Mouse (Mus musculus): Measurements from ENCODE around the gene Bptf.
A peak's percentile ranks its signal among the peaks of the same experiment; 100 is the strongest.
"Not testable (repeated sequence)": the region's sequence is repeated elsewhere in the genome, so short reads cannot be mapped to it uniquely, and the experiment has no call there.

Gene Bptf

DNA sequence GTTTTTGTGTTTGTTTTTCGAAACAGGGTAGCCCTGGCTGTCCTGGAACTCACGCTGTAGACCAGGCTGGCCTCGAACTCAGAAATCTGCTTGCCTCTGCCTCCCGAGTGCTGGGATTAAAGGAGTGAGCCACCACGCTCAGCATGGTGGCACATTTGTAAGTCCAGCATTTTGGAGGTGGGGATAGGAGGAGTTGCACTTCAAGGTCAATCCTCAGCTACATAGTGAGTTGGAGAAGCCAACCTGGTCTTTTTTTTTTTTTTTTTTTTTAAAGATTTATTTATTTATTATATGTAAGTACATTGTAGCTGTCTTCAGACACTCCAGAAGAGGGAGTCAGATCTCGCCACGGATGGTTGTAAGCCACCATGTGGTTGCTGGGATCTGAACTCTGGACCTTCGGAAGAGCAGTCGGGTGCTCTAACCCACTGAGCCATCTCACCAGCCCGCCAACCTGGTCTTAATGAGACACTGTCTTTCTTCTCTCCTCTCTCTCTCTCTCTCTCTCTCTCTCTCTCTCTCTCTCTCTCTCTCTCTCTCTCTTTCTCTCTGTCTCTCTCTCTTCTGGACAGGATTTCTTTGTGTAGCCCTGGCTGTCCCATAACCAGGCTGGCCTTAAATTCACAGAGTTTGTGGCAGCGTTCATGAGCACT, 116.3 kb downstream of the Bptf start:
- not testable (repeated sequence) for DNase-seq

DNA sequence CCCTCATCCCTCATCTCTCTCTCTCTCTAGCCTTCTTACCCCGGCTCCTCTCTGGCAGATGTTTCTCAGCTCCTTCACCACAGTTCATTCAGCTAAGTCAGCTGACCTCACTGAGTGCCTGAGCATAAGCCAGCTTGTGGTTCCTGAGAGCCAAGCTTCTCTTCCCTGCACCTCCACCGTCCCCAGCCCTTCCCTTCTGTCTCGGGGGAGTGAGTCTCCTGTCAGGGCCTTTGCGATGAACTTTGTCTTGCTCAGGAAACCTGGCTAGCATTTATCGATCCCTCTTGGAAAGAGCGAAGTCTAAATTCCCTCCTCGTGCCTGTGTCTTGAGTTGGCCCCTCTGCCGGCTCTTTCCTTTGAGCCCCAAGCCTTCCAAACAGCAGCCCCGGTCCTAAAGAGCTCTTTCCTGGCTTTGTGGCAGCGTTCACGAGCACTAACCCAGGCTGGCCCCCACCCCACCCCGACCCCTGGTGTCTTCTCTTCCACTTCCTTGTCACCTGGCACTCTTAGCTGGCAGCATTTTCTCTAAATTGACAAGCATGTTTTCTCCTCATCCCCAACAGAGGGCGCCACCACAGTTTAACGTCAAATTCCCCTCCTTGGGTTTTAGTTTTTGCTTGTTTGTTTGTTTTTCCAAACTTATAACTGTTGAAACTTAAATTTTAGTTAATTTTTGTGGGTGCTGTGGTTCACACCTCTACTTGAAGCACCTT, 117.2 kb downstream of the Bptf start:
- DNase-seq, result peak; percentile 70

DNA sequence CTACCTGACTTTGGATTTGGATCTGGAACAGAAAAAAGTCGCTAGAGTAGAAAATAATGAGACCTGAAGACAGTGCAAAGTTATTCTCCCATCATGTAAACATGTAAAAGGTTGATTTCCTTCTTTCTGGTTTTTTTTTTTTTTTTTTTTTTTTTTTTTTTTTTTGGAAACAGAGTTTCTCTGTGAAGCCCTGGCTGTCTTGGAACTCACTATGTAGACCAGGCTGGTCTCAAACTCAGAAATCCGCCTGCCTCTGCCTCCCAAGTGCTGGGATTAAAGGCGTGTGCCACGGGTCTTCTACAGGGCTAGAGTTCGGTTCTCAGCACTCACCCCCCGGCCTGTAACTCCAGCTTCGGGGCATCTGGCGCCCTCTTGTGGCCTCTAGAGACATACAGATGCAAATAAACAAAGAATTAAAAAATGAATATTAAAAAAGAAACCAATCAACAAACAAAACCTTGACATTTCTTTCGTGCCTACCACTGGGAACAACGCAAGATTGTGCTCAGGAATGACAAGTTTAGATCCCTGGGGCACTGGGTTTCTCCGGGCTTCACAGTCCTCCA, 117.8 kb downstream of the Bptf start:
- DNase-seq, result no peak

DNA sequence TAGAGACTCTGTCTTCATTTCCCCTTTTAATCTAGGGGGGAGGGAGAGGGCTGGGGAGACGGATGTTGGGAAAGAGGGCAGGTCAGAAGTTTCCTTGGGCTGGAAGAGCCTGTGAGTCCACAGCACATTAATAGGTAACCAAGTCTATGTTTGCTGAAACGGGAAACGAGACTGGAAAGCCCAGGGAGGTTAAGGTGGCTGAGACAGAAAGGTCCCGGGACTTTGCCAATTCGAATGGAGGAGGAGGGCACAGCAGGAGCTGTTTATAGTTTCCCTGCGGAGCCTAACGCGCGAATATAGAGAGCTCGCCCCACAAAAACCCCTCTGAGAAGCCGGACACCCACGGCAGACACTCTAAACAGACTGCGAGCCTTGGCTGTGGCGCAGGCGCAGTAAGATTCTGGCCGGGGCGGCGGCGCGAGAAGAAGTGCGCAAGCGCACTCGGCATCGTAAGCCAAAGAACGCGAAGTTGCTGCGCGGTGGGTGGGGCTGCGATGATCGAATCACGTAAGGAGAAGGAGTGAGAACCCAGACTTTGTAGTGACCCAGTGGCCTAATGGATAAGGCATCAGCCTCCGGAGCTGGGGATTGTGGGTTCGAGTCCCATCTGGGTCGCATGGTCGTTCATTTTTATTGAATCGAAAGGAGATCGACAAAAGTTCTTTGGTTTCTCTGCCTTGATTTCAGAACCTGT, 119.5 kb downstream of the Bptf start:
- peak; percentile 98 for DNase-seq

DNA sequence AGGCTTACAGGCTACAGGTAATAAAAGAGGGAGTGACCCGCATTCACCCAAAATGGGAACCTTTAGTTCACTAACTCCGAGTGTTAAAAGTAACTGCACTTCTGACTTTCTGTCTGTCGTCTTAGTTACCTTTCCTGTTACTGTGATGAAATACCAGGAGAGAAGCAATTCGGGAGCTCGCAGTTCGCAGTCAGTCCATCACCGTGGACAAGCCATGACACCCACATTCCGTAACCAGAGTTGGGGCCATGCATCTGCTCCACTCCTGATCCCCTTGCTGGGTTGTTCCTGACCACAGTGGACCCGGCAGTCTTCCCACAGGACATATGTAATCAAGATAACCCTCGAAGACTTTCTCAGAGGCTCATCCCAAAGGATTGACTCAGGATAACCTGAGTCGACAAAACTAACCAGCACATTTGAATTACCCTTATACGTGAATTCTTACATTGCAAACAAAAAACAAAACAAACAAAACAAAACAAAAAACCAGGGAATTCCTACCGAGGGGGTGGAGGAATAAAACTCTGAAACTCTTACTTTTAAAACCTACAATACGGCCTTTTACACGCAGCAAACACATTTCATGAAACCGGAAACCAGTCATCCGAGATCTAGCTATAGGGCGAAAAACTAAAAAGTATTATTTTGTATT, 120.1 kb downstream of the Bptf start:
- DNase-seq, result no peak

DNA sequence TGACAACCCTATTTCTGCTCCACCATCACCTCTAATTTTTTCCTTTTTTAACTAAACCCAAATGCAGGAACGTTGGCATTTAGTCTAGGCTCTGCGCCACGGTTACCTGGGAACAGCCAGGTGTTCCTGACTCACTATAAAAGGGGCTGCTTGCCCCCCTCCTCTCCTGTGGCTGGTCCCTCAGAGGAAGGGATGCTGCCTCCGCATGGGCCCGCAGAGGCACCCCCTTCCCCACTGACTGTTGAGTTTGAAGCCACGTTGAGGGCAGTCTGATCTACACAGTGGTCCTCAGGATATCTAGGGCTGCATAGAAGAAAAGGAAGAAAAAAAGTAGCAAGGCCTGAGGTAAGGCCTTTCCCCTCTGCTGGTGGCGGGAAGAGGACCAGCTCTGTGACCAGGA, 120.8 kb downstream of the Bptf start:
- no peak for DNase-seq

DNA sequence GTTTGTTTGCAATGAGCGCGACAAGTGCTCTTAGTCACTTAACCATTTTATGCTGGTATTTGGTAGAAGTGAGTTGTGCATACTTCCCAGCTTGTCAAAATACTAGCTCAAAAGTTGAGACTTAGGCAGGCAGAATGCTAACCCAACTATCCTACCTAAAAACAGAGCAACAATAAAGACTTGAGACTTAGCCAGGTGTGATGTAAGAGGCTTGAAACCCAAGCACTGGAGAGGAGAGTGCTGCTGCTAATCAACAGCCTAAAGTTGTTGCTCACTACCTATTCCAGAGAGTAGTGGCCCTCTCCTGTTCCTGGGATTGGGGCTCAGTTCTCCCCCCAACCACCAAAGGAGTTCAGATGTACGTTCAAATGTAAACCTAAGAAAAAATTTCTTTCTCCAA, 121.5 kb downstream of the Bptf start:
- DNase-seq, result no peak

DNA sequence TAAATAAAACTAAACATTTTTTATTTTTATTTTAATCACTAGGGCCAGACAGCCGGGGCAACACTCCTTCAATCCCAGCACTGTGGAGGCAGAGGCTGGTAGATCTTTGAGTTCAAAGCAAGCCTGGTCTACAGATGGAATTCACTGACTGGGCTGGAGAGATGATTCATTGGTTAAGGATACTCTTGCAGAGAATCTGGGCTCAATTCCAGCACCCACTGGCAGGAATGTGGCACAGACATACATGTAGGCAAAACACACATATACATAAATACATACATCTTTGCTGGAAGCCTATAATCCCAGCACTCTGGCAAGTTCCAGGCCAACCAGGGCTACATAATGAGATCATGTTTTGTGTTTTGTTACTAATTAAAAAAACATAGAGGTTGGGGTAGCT, 126.4 kb downstream of the Bptf start:
- no peak for DNase-seq

DNA sequence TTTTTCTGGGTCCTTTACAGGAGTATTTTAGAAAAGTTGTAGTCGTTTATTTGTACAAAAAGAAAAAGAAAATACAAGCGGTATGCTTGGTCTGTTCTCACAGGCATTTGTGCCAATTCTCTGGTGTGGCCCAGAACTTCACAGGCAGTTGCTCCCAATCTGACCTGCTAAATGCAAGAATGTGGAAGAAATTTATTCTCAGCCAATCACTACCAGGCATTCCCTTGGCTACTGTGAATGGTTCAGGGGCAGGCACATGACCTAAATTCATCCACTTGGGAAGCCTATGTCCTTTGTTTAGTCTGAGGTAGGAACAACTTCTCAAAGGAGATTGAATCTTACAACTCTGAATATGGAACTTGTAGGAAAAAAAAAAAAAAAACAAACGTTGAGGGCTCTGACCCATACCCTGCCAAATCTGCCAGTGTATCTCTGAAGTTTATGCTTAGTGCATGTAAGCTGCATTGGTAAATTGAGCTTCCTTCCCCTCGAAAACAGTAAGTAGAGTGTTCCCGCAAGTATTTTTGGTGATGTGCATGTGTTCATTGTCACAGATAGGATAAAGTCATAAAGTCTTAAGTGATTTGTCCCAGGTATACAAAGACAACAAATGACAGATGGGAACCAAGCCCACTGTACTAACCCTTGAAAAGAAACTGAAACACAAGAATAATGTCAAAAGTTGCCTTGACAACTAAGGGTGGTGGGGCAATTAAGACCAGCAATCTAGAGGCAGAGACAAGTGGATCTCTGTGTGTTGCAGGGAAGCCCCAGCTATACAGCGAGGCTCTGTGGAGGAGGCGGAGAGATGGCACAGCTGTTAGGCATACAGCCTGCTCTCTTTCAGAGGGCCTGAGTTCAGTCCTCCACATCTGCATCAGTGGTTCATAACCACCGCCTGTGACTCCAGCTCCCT, 129.9 kb downstream of the Bptf start:
- no peak for DNase-seq

DNA sequence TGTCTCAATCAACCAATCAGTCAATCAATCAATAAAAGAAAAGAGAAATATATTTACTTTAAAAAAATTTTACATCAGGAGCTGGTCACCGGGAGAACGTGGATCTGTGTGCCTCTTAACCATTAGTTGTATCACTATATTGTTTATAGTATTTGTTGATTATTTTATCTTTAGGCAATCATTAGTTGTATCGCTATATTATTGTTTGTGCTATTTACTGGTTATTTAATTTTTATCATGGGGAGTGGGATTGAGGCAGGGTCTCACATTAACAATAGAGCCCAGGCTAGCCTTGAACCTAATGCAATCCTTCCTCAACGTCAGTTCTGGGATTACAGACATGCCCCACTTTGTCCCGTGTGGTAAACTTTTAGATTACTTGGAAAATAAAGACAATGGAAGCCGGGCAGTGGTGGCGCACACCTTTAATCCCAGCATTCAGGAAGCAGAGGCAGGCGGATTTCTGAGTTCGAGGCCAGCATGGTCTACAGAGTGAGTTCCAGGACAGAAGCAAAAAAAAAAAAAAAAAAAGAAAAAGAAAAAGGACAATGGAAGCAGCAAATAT, 131.9 kb downstream of the Bptf start:
- no peak for DNase-seq

DNA sequence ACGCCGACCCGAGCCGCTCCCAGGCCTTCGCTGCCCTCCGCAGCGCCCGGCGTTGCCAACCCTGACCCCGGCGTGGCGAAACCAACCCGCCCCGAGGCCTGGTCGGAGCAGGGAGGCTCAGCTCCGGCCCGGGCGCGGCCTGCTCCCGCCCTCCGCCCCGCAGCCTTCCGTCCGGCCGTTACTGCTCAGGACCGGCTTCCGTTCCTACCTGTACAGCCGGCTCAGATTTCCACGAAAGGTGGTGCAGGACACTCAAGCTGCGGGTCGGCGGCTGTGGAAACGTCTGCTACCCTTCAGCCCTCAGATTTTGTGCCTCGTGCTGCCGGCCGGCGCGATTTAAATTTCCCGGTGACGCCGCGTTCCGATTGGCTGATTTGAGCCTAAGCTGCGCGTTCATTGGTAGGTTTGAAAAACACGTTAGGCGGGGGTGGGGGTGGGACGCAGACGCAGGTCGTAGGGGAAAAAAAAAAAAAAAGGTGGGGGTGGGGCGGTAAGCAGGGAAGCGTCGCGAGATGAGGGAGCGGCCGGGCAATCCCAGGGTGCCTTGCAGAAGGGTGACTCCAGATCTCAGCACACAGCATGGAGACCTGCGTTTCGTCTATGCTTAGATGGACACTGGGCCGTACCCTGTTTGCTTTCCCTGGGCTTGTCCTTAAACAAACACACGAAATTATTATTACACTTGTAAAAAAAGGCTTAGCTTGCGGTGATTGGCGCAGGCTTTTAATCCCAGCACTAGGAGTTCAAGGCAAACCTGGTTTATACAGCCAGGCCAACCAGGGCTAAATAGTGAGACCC, 132.6 kb downstream of the Bptf start, which contains the start of gene Kpna2:
TSS of gene Kpna2 (minus strand) at position 391 of the 798 bp plus-strand sequence.
- DNase-seq, result peak; percentile 93

DNA sequence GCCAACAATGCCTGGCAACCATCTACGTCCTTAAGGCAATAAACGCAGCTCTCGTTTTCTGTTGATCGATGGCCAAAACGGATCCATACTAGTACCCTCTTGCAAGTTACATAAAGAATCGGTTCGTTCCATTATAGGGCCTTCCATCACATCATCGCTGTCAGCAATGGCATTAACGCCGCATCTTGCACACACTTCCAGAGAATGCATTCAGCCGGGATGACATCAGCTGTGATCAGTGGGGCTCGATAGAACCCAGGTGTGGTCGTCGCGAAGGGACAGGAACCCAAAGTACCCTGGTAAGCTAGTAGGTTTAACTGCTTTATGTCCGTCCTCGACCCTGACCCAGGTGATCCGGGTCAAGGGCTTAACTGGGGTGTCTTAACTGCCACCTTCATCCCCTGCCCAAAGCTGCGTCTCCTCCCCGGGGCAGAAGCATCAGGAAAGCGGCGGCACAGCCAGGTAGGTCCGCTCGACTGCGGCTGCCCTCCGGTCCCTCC, 133.2 kb downstream of the Bptf start:
- DNase-seq, result no peak

DNA sequence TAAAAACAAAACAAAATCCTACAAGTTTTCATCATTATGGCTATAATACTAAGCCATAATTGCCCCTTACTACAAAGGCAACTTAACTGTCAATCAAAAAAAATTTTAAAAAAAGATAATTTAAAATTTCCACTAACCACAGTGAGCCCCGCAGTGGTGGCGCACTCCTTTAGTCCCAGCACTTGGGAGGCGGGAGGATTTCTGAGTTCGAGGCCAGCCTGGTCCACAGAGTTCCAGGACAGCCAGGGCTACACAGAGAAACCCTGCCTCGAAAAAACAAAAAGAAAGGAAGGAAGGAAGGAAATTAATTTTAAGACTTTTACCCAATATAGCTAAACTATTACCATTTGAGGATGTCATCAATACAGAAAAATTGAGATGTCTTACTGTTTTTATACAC, 134.0 kb downstream of the Bptf start:
- no peak for DNase-seq

DNA sequence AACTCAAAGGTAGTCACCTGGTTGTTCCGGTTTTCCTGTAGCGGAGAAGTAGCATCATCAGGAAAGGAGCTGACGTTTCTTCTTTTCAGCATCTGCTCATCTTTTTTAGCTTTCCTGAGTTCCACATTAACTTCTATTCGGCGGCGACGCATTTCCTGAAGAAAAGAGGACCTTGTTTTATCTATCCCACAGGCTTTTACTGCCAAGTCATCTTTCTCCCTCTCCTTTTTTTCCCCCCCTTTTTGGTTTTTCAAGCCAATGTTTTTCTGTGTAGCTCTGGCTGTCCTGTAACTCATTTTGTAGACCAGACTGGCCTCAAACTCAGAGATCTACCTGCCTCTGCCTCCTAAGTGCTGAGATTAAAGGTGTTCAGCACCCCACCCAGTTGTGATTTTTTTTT, 135.4 kb downstream of the Bptf start:
- not testable (repeated sequence) for DNase-seq

DNA sequence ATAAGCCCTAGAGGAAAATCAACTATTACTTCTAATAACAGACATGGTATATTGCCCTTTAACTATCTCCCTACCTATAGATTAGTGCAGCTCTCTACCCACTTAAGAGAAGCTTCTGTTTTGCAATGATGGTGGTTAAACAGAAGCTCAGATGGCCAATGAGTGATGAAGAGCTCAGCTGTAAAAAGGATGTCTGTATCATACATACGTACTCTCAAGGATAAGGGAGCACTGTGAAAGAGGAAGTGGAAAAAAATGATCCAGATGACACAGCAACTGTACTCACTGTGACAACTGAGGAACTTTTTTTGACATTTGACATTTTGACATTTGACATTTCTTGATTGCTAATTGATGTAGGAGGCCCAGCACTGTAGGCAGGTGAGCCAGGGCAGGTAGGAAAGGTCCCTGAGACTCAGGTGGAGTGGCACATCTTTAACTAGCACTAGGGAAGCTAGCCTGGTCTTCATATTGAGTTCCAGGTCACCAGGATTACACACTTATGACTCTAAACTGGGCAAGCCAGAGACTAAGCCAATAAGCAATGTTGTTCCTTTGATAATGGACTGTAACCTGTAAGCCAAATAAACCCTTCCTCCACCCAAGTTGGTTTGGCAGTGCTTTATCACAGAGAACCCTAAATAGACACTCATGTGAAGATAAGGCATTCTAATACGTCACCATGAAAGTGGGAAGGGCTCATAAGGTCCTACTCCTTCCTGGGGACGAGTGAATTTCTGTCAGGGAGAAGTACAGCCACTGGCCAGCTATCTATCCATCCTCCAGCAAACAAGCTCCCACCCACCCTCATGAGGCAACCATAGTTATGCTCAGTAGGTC, 137.5 kb downstream of the Bptf start:
- no peak for DNase-seq

DNA sequence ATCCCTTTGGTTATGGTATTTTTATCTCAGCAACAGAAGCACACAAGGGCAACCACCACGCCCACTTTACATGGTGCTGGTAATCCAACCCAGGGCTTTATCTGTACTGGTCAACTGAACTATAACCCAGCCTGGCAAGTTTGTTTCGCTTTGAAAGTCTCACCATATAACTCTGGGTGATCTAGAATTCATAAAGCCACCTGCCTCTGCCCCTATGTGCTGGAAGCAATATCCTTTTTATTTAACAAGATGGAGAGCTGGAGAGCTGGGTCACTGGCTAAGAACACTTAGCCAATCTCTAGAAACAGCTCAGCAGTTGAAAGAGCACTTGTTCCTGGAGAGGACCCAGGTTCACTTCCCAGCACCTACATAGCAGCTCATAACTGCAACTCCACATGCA, 144.5 kb downstream of the Bptf start:
- no peak for DNase-seq

DNA sequence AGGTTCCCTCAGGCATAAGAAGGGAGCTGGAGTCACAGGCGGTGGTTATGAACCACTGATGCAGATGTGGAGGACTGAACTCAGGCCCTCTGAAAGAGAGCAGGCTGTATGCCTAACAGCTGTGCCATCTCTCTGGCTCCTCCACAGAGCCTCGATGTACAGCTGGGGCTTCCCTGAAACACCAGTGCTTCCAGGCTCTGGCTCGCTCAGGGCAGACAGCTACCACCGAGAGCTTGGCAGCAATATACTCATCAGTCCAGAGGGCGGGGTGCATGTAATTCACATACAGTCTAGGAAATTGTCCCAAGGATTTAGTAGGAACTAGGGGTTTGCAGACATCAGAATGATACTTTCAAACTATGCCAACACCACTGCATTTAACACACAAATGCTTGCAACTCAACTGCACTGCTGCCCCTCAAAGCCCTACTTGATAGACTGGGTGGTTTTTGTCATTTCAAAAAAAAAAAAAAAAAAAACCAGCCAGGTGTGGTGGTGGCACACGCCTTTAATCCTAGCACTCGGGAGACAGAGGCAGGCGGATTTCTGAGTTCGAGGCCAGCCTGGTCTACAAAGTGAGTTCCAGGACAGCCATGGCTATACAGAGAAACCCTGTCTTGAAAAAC, 145.8 kb downstream of the Bptf start:
- not testable (repeated sequence) for DNase-seq

Measured in lung, postnatal 10 days (tissue).